Comparison of ENCODE assay signal across 8 mouse cellular contexts in genomic region chr11:75549658-75550111, GRCm38 (mm10). TPM values are rescaled to one million over a fixed set of nuclear protein-coding genes. Genes with fewer than 3 reads are reported as not detected.
DNase-seq lines count a peak whose midpoint lies in the region; ATAC-seq lines count a peak whose summit lies in the region.

No protein-coding gene starts in this region.

- H3K9ac ChIP-seq in midbrain, embryonic 16.5 days (ENCODE audit: low read depth, low read length): no peak overlapping the region
- H3K9ac ChIP-seq in limb, embryonic 13.5 days: no peak overlapping the region
- H3K9ac ChIP-seq in stomach, embryonic 14.5 days (replicated peaks; ENCODE audit: low read depth, low read length): no peak overlapping the region

- peak; percentile 50 for DNase-seq in adrenal gland, postnatal 14 days
- no peak for DNase-seq in adrenal gland, postnatal 4 days (ENCODE audit: low spot score in 2 of 2)
- DNase-seq in midbrain, embryonic 10.5 days (ENCODE audit: low spot score): no peak
- no peak for DNase-seq in frontal cortex, postnatal 10 days (ENCODE audit: low spot score in 2 of 2)
- DNase-seq in ovary, adult 18-20 months (ENCODE audit: low spot score): no peak

- WGBS in midbrain, embryonic 10.5 days: 59% methylated on average over 5 of the region's 5 CpGs
- 67% methylated on average over 5 of the region's 5 CpGs for WGBS in midbrain, embryonic 16.5 days
- 37% methylated on average over 5 of the region's 5 CpGs for WGBS in limb, embryonic 13.5 days
- 20% methylated on average over 5 of the region's 5 CpGs for whole genome bisulfite sequencing in stomach, embryonic 14.5 days

- H3K4me3 ChIP-seq in midbrain, embryonic 10.5 days: no peak overlapping the region
- no peak overlapping the region for H3K4me3 ChIP-seq in midbrain, embryonic 16.5 days (ENCODE audit: low read depth, low read length)
- no peak overlapping the region for H3K4me3 ChIP-seq in limb, embryonic 13.5 days
- no peak overlapping the region for H3K4me3 ChIP-seq in stomach, embryonic 14.5 days (ENCODE audit: low read depth, low read length)

- H3K9me3 ChIP-seq in midbrain, embryonic 10.5 days (replicated peaks): no peaks in the 10 kb centered on the region
- H3K9me3 ChIP-seq in midbrain, embryonic 16.5 days (replicated peaks; ENCODE audit: control insufficient read depth, low read length, poor library complexity, severe bottlenecking): no peaks in the 10 kb centered on the region
- no peaks in the 10 kb centered on the region for H3K9me3 ChIP-seq in limb, embryonic 13.5 days
- no peaks in the 10 kb centered on the region for H3K9me3 ChIP-seq in stomach, embryonic 14.5 days (ENCODE audit: control insufficient read depth, low read depth, low read length)

- H3K36me3 ChIP-seq in midbrain, embryonic 10.5 days: 0 out of 2 replicates have a peak, but pooled peaks cover 2% of the 10 kb centered on the region
- peaks cover 18% of the 10 kb centered on the region for H3K36me3 ChIP-seq in midbrain, embryonic 16.5 days (ENCODE audit: control insufficient read depth, insufficient read depth, low read length)
- H3K36me3 ChIP-seq in limb, embryonic 13.5 days: no peaks in the 10 kb centered on the region
- H3K36me3 ChIP-seq in stomach, embryonic 14.5 days (ENCODE audit: control insufficient read depth, insufficient read depth, low read length): no peaks in the 10 kb centered on the region

- peaks cover 46% of the 10 kb centered on the region for H3K4me1 ChIP-seq in midbrain, embryonic 10.5 days
- peaks cover 6% of the 10 kb centered on the region; the same call in 1 of the 2 replicates for H3K4me1 ChIP-seq in midbrain, embryonic 16.5 days (ENCODE audit: control insufficient read depth, insufficient read depth, low read length)
- H3K4me1 ChIP-seq in limb, embryonic 13.5 days: peaks cover 40% of the 10 kb centered on the region
- H3K4me1 ChIP-seq in stomach, embryonic 14.5 days (ENCODE audit: control insufficient read depth, insufficient read depth, low read length): peaks cover 39% of the 10 kb centered on the region

- no peaks in the 10 kb centered on the region for H3K27me3 ChIP-seq in midbrain, embryonic 10.5 days (ENCODE audit: low read depth, poor library complexity, severe bottlenecking)
- no peaks in the 10 kb centered on the region for H3K27me3 ChIP-seq in midbrain, embryonic 16.5 days (ENCODE audit: control insufficient read depth, insufficient read depth, low read depth, low read length)
- H3K27me3 ChIP-seq in limb, embryonic 13.5 days: no peaks in the 10 kb centered on the region
- H3K27me3 ChIP-seq in stomach, embryonic 14.5 days (ENCODE audit: control insufficient read depth, insufficient read depth, low read length): no peaks in the 10 kb centered on the region

- no peak overlapping the region for H3K4me2 ChIP-seq in midbrain, embryonic 16.5 days (ENCODE audit: low read length)
- H3K4me2 ChIP-seq in limb, embryonic 13.5 days (replicated peaks): no peak overlapping the region
- H3K4me2 ChIP-seq in stomach, embryonic 14.5 days (replicated peaks; ENCODE audit: low read depth, low read length): no peak overlapping the region

- ATAC-seq in midbrain, embryonic 16.5 days: no peak
- ATAC-seq in limb, embryonic 13.5 days (ENCODE audit: low FRiP score, low read depth): no peak
- ATAC-seq in stomach, embryonic 14.5 days (ENCODE audit: insufficient number of reproducible peaks, insufficient read depth, low FRiP score, low read depth): no peak; the same call in 1 of the 2 replicates

- H3K27ac ChIP-seq in midbrain, embryonic 10.5 days (replicated peaks): peak overlapping the region; percentile 24
- H3K27ac ChIP-seq in midbrain, embryonic 16.5 days (ENCODE audit: low read length): no peak overlapping the region
- H3K27ac ChIP-seq in limb, embryonic 13.5 days: peak overlapping the region; percentile 10; the same call in 1 of the 2 replicates
- H3K27ac ChIP-seq in stomach, embryonic 14.5 days (ENCODE audit: low read length): 0 out of 2 replicates have a peak overlapping the region, but pooled peaks have one; percentile 23

RNA-seq across cellular contexts. Expression of gene Slc43a2, which starts 18.2 kb away (rescaled TPM):
- total RNA-seq in adrenal gland, postnatal 14 days (2021): 22.4 and 29.2 TPM in 2 replicates
- total RNA-seq in adrenal gland, postnatal 4 days (2021): 10 to 100 TPM; 24.2 to 33.0 TPM
- polyA plus RNA-seq in midbrain, embryonic 10.5 days (2016; fragmentation: Nextera tagmentation; extraction: Ambion mirVana): 6.5 and 8.2 TPM in 2 replicates
- 19.4 and 21.0 TPM in 2 replicates for polyA plus RNA-seq in midbrain, embryonic 16.5 days (2015; fragmentation: Nextera tagmentation; extraction: Ambion mirVana)
- 4.8 TPM in 2 replicates for polyA plus RNA-seq in limb, embryonic 13.5 days (2015; fragmentation: Nextera tagmentation; extraction: Ambion mirVana)
- 4.0 and 5.1 TPM in 2 replicates for polyA plus RNA-seq in stomach, embryonic 14.5 days (2014; fragmentation: Nextera tagmentation; extraction: Ambion mirVana)

RNA-seq across cellular contexts. Expression of gene Scarf1, which starts 36.3 kb away (rescaled TPM):
- 12.7 and 14.6 TPM in 2 replicates for total RNA-seq in adrenal gland, postnatal 14 days (2021)
- 10 to 100 TPM; 13.8 to 14.4 TPM for total RNA-seq in adrenal gland, postnatal 4 days (2021)
- polyA plus RNA-seq in midbrain, embryonic 10.5 days (2016; fragmentation: Nextera tagmentation; extraction: Ambion mirVana): 4.7 and 4.8 TPM in 2 replicates
- 3.4 and 4.3 TPM in 2 replicates for polyA plus RNA-seq in midbrain, embryonic 16.5 days (2015; fragmentation: Nextera tagmentation; extraction: Ambion mirVana)
- polyA plus RNA-seq in limb, embryonic 13.5 days (2015; fragmentation: Nextera tagmentation; extraction: Ambion mirVana): 6.0 and 6.6 TPM in 2 replicates
- 4.8 and 5.4 TPM in 2 replicates for polyA plus RNA-seq in stomach, embryonic 14.5 days (2014; fragmentation: Nextera tagmentation; extraction: Ambion mirVana)

RNA-seq across cellular contexts. Expression of gene Pitpna, which starts 38.2 kb away (rescaled TPM):
- total RNA-seq in adrenal gland, postnatal 14 days (2021): 150 and 164 TPM in 2 replicates
- 100 to 1,000 TPM; 120 to 135 TPM for total RNA-seq in adrenal gland, postnatal 4 days (2021)
- polyA plus RNA-seq in midbrain, embryonic 10.5 days (2016; fragmentation: Nextera tagmentation; extraction: Ambion mirVana): 63.4 and 65.5 TPM in 2 replicates
- polyA plus RNA-seq in midbrain, embryonic 16.5 days (2015; fragmentation: Nextera tagmentation; extraction: Ambion mirVana): 95.7 and 98.3 TPM in 2 replicates
- 60.9 and 62.5 TPM in 2 replicates for polyA plus RNA-seq in limb, embryonic 13.5 days (2015; fragmentation: Nextera tagmentation; extraction: Ambion mirVana)
- polyA plus RNA-seq in stomach, embryonic 14.5 days (2014; fragmentation: Nextera tagmentation; extraction: Ambion mirVana): 74.4 and 91.8 TPM in 2 replicates

RNA-seq across cellular contexts. Expression of gene Rilp, which starts 39.8 kb away (rescaled TPM):
- 14.3 and 15.9 TPM in 2 replicates for total RNA-seq in adrenal gland, postnatal 14 days (2021)
- 1 to 10 TPM; 7.7 to 8.5 TPM for total RNA-seq in adrenal gland, postnatal 4 days (2021)
- 0.35 and 0.44 TPM in 2 replicates for polyA plus RNA-seq in midbrain, embryonic 10.5 days (2016; fragmentation: Nextera tagmentation; extraction: Ambion mirVana)
- polyA plus RNA-seq in midbrain, embryonic 16.5 days (2015; fragmentation: Nextera tagmentation; extraction: Ambion mirVana): 2.8 and 2.9 TPM in 2 replicates
- polyA plus RNA-seq in limb, embryonic 13.5 days (2015; fragmentation: Nextera tagmentation; extraction: Ambion mirVana): 0.34 and 0.66 TPM in 2 replicates
- polyA plus RNA-seq in stomach, embryonic 14.5 days (2014; fragmentation: Nextera tagmentation; extraction: Ambion mirVana): 0.32 and 0.60 TPM in 2 replicates
